Mouse (Mus musculus) hindbrain, postnatal 0 days (tissue): ENCODE measurements around the gene Hes6. TPM values are rescaled to one million over a fixed set of nuclear protein-coding genes. Genes with fewer than 3 reads are reported as not detected.

Source experiments
- ATAC-seq: fragments of 200-750 bp; cut with Nextera tagmentation; 2 replicates; pipeline ENCODE4 v1.8.0; 2017; ENCODE audit warnings: mild to moderate bottlenecking, moderate TSS enrichment, moderate library complexity
- DNase-seq: peaks from one replicate; pipeline ENCODE4 v3.0.0-alpha.2; 2015; ENCODE audit warnings: low spot score
- H3K27ac ChIP-seq: fragments of 300-500 bp; sonication (generic); 2 replicates; pipeline ENCODE4 v1.5.1; 2014; ENCODE audit warnings: mild to moderate bottlenecking
- H3K27me3 ChIP-seq: fragments of 300-500 bp; sonication (generic); 2 replicates; pipeline ENCODE4 v1.6.1; 2014; ENCODE audit warnings: low read length, mixed read lengths; ENCODE audit not compliant: insufficient read depth
- H3K36me3 ChIP-seq: fragments of 300-500 bp; sonication (generic); 2 replicates; pipeline ENCODE4 v1.6.1; 2014; ENCODE audit warnings: low read length, mixed read lengths; ENCODE audit not compliant: insufficient read depth
- H3K4me1 ChIP-seq: fragments of 300-500 bp; sonication (generic); 2 replicates; pipeline ENCODE4 v1.6.1; 2014; ENCODE audit warnings: antibody characterized with exemption, low read length, mixed read lengths; ENCODE audit not compliant: insufficient read depth
- H3K4me2 ChIP-seq: fragments of 300-500 bp; sonication (generic); 2 replicates; pipeline ENCODE4 v1.6.1; 2014; ENCODE audit warnings: low read depth, mild to moderate bottlenecking, low read length, moderate library complexity, mixed read lengths
- H3K4me3 ChIP-seq: fragments of 300-500 bp; sonication (generic); 2 replicates; pipeline ENCODE4 v1.5.1; 2014; ENCODE audit warnings: low read length
- H3K9ac ChIP-seq: fragments of 300-500 bp; sonication (generic); replicated peaks from 2 replicates; pipeline ENCODE4 v1.6.1; 2014; ENCODE audit warnings: mild to moderate bottlenecking, low read length, moderate library complexity, mixed read lengths
- H3K9me3 ChIP-seq: fragments of 300-500 bp; sonication (generic); 2 replicates; pipeline ENCODE4 v1.6.1; 2016; ENCODE audit warnings: low read length, mixed read lengths
- CTCF ChIP-seq: IDR thresholded peaks from 2 replicates; pipeline ENCODE4 v1.5.1; 2016; ENCODE audit warnings: antibody characterized with exemption, control low read depth, low read depth
- WGBS: fragments of 180-500 bp; shearing (Covaris S2); extraction: QIAGEN DNeasy Blood & Tissue Kit; methylation state at CpG from one replicate; pipeline ENCODE4 v1.1.7; 2014; 5-methylcytosine and 5-hydroxymethylcytosine counted together
- polyA plus RNA-seq: library from polyadenylated mRNA; unstranded; fragments of >200 nt; fragmentation: Nextera tagmentation; extraction: Ambion mirVana; gene quantifications from 2 replicates; pipeline ENCODE4 v1.2.1, GENCODE M21; 2015
- total RNA-seq: library from RNA; depleted of rRNA; stranded (reverse); fragments of >200 nt; gene quantifications from 2 replicates; pipeline ENCODE4 v1.2.3, GENCODE M21; 2014

Gene Hes6
- total and polyA plus RNA-seq, 2 experiments from 2014 or later = 129 to 160 TPM

- ATAC-seq (no peak), DNase-seq (no peak)
- Histone ChIP-seq H3K36me3 (peaks cover 37% of the 10 kb centered on the region), H3K27ac (no peak overlapping the region), H3K9ac (no peak overlapping the region), H3K4me2 (no peak overlapping the region), H3K4me1 (peaks cover 12% of the 10 kb centered on the region), H3K9me3 (no peaks in the 10 kb centered on the region), H3K27me3 (no peaks in the 10 kb centered on the region), H3K4me3 (no peak overlapping the region)
- 93% methylated on average over 8 of the region's 8 CpGs for WGBS
- no peak for TF ChIP-seq CTCF
These were observed 21.1 kb upstream of the Hes6 start for GRCm38 (mm10) chr1:91434905-91435304.

GRCm38 (mm10) chr1:91430761-91431160 is 16.9 kb upstream of the Hes6 start:
- Histone ChIP-seq H3K4me3 (no peak overlapping the region), H3K9ac (no peak overlapping the region), H3K9me3 (no peaks in the 10 kb centered on the region), H3K27me3 (no peaks in the 10 kb centered on the region), H3K4me1 (peaks cover 7% of the 10 kb centered on the region), H3K4me2 (no peak overlapping the region), H3K36me3 (peaks cover 49% of the 10 kb centered on the region), H3K27ac (no peak overlapping the region)
- TF ChIP-seq CTCF = no peak
- WGBS = 85% methylated on average over 7 of the region's 7 CpGs
- no peak for ATAC-seq
- no peak for DNase-seq

- TF ChIP-seq CTCF = no peak
- ATAC-seq (no peak), DNase-seq (no peak)
- H3K4me1 ChIP-seq = no peaks in the 10 kb centered on the region
- H3K9me3 ChIP-seq = no peaks in the 10 kb centered on the region
- no peak overlapping the region for H3K27ac ChIP-seq
- no peaks in the 10 kb centered on the region for H3K27me3 ChIP-seq
- no peak overlapping the region for H3K4me2 ChIP-seq
- no peak overlapping the region for H3K9ac ChIP-seq
- 95% methylated on average over 10 of the region's 10 CpGs for WGBS
- peaks cover 43% of the 10 kb centered on the region for H3K36me3 ChIP-seq
- H3K4me3 ChIP-seq = no peak overlapping the region
These were observed 15.4 kb upstream of the Hes6 start for GRCm38 (mm10) chr1:91429212-91429611.

DNA sequence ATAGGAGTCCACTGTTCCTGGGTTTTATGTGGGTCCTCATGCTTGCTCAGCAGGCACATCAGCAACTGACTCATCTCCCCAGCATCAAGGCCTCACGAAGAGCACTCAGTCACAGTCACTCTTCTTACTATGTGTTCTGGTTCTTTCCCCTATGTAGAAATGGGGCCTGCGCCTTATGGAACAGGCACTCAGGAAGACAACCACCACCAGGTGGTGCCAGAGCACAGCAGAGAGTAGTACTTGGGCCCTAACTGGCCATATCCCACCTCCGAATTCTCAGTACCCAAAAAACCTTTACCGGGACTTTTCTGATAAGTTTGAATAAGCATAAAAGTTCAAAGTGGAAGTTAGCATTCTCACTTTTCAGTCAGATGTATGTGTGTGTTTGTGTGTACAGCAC is 14.8 kb upstream of the Hes6 start:
- TF ChIP-seq CTCF = peak; percentile 93
- no peak overlapping the region for H3K4me3 ChIP-seq
- 28% methylated on average over 4 of the region's 4 CpGs for WGBS
- no peaks in the 10 kb centered on the region for H3K4me1 ChIP-seq
- peak; percentile 89 for DNase-seq
- H3K9ac ChIP-seq = no peak overlapping the region
- peaks cover 45% of the 10 kb centered on the region for H3K36me3 ChIP-seq
- H3K4me2 ChIP-seq = no peak overlapping the region
- no peak overlapping the region for H3K27ac ChIP-seq
- no peaks in the 10 kb centered on the region for H3K27me3 ChIP-seq
- H3K9me3 ChIP-seq = no peaks in the 10 kb centered on the region
- ATAC-seq = peak; percentile 79

GRCm38 (mm10) chr1:91426397-91426796 is 12.6 kb upstream of the Hes6 start:
- Histone ChIP-seq H3K36me3 (peaks cover 37% of the 10 kb centered on the region), H3K4me1 (no peaks in the 10 kb centered on the region), H3K9ac (no peak overlapping the region), H3K4me3 (no peak overlapping the region), H3K27ac (no peak overlapping the region), H3K9me3 (no peaks in the 10 kb centered on the region), H3K4me2 (no peak overlapping the region), H3K27me3 (no peaks in the 10 kb centered on the region)
- 86% methylated on average over 9 of the region's 9 CpGs for WGBS
- DNase-seq = no peak
- ATAC-seq = no peak
- TF ChIP-seq CTCF = no peak

DNA sequence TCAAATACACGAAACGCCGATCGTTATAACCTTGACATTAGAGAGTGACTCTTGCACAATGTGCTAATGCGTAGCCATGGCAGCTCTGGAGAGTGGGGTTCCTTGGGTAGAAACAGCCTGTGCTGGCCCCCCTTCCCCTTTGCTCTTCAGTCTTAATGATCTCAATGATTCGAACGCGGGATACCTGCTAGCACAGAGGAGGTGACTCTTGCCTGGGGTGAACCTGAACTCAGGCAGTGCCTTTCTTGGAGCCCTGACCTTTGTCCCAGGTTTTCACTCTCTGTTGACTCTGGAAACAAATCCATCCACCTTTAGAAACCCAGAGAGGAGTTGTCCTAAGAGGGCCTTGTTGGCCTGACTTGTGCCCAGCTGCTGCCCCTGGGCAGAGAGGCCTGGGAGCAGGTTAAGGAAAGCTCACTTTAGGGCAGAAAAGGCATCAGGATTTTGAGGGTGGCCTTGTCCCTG is 6.8 kb upstream of the Hes6 start:
- H3K4me2 ChIP-seq = no peak overlapping the region
- ATAC-seq (no peak), DNase-seq (no peak)
- H3K4me3 ChIP-seq = no peak overlapping the region
- H3K4me1 ChIP-seq = no peaks in the 10 kb centered on the region
- peaks cover 31% of the 10 kb centered on the region; the same call in 1 of the 2 replicates for H3K36me3 ChIP-seq
- no peak overlapping the region for H3K27ac ChIP-seq
- TF ChIP-seq CTCF = no peak
- no peak overlapping the region for H3K9ac ChIP-seq
- WGBS = 90% methylated on average over 8 of the region's 8 CpGs
- no peaks in the 10 kb centered on the region for H3K27me3 ChIP-seq
- H3K9me3 ChIP-seq = no peaks in the 10 kb centered on the region

- ATAC-seq = no peak
- Histone ChIP-seq H3K9me3 (no peaks in the 10 kb centered on the region), H3K4me1 (0 out of 2 replicates have a peak, but pooled peaks cover 2% of the 10 kb centered on the region), H3K27ac (no peak overlapping the region), H3K9ac (no peak overlapping the region), H3K36me3 (peaks cover 31% of the 10 kb centered on the region; the same call in 1 of the 2 replicates), H3K27me3 (no peaks in the 10 kb centered on the region), H3K4me2 (no peak overlapping the region), H3K4me3 (no peak overlapping the region)
- no peak for DNase-seq
- no peak for TF ChIP-seq CTCF
- WGBS = 61% methylated on average over 10 of the region's 10 CpGs
These were observed 6.2 kb upstream of the Hes6 start for GRCm38 (mm10) chr1:91419862-91420600.
